Mouse (Mus musculus) bone marrow, adult 2 months (tissue): ENCODE results near the gene Zfp408. TPM values are rescaled to one million over a fixed set of nuclear protein-coding genes. Genes with fewer than 3 reads are reported as not detected.

Source experiments
- H3K27ac ChIP-seq: fragments of 200-500 bp; 2 replicates; pipeline ENCODE4 v1.5.1; 2012; ENCODE audit warnings: low read depth, mild to moderate bottlenecking, control low read depth, inconsistent platforms, low read length; ENCODE audit not compliant: control insufficient read depth, poor library complexity, insufficient read depth
- H3K4me1 ChIP-seq: fragments of 200-500 bp; 2 replicates; pipeline ENCODE4 v1.6.1; 2011; ENCODE audit warnings: low read length; ENCODE audit not compliant: control insufficient read depth, insufficient read depth
- H3K4me3 ChIP-seq: fragments of 200-500 bp; replicated peaks from 2 replicates; pipeline ENCODE3; 2011; ENCODE audit warnings: mild to moderate bottlenecking, low read depth, low read length, control low read depth; ENCODE audit not compliant: control insufficient read depth
- CTCF ChIP-seq: fragments of 200-500 bp; IDR thresholded peaks from 2 replicates; pipeline ENCODE4 v1.5.1; 2011; ENCODE audit warnings: low read length, control low read depth; ENCODE audit not compliant: control insufficient read depth, insufficient read depth
- POLR2A ChIP-seq: fragments of 200-500 bp; IDR thresholded peaks from 2 replicates; pipeline ENCODE4 v1.6.1; 2011; ENCODE audit warnings: low read depth, mild to moderate bottlenecking, control low read depth, low read length, borderline replicate concordance; ENCODE audit not compliant: control insufficient read depth
- WGBS: fragments of 180-500 bp; shearing (Covaris S2); methylation state at CpG from one replicate; pipeline ENCODE4 v1.1.7; 2018; 5-methylcytosine and 5-hydroxymethylcytosine counted together
- polyA plus RNA-seq: library from polyadenylated mRNA; stranded (reverse); fragments of >200 nt; gene quantifications from 2 replicates; pipeline ENCODE4 v1.2.4, GENCODE M21; 2011; ENCODE audit warnings: low replicate concordance; ENCODE audit not compliant: missing spikeins, insufficient read depth, insufficient read length

The Zfp408 gene
- polyA plus RNA-seq, 1 experiment = 6.9 TPM

GRCm38 (mm10) chr2:91676420-91676819 is 26.8 kb upstream of the Zfp408 start:
- H3K27ac ChIP-seq = no peak overlapping the region
- 76% methylated on average over 2 of the region's 2 CpGs for WGBS
- no peak overlapping the region for H3K4me3 ChIP-seq

GRCm38 (mm10) chr2:91674895-91675294 is 25.3 kb upstream of the Zfp408 start:
- Histone ChIP-seq H3K27ac (no peak overlapping the region), H3K4me3 (no peak overlapping the region), H3K4me1 (no peaks in the 10 kb centered on the region)
- WGBS = 84% methylated on average over 5 of the region's 5 CpGs
- no peak for TF ChIP-seq CTCF

More at GRCm38 (mm10) chr2:91676420-91676819, 26.8 kb upstream of the Zfp408 start:
- TF ChIP-seq CTCF = no peak
- H3K4me1 ChIP-seq = no peaks in the 10 kb centered on the region

GRCm38 (mm10) chr2:91673587-91673986 is 24.0 kb upstream of the Zfp408 start:
- TF ChIP-seq CTCF (no peak), POLR2A (no peak)
- no peak overlapping the region for H3K27ac ChIP-seq
- 92% methylated on average over 2 of the region's 2 CpGs for WGBS
- no peak overlapping the region for H3K4me3 ChIP-seq
- no peaks in the 10 kb centered on the region for H3K4me1 ChIP-seq

GRCm38 (mm10) chr2:91670038-91670437 is 20.4 kb upstream of the Zfp408 start:
- TF ChIP-seq POLR2A (no peak), CTCF (no peak)
- Histone ChIP-seq H3K27ac (no peak overlapping the region), H3K4me3 (no peak overlapping the region), H3K4me1 (no peaks in the 10 kb centered on the region)
- WGBS = 87% methylated on average over 6 of the region's 6 CpGs

- 95% methylated on average over 8 of the region's 8 CpGs for WGBS
- TF ChIP-seq CTCF (no peak), POLR2A (no peak)
- Histone ChIP-seq H3K4me3 (no peak overlapping the region), H3K4me1 (no peaks in the 10 kb centered on the region), H3K27ac (no peak overlapping the region)
Measured at GRCm38 (mm10) chr2:91669326-91669725, 19.7 kb upstream of the Zfp408 start.

GRCm38 (mm10) chr2:91667747-91668146 is 18.2 kb upstream of the Zfp408 start:
- TF ChIP-seq CTCF (no peak), POLR2A (no peak)
- H3K27ac ChIP-seq = no peak overlapping the region
- no peaks in the 10 kb centered on the region for H3K4me1 ChIP-seq
- WGBS = 80% methylated on average over 2 of the region's 2 CpGs
- no peak overlapping the region for H3K4me3 ChIP-seq

GRCm38 (mm10) chr2:91666386-91666910 is 16.9 kb upstream of the Zfp408 start:
- no peak for TF ChIP-seq POLR2A
- no peak for TF ChIP-seq CTCF
- Histone ChIP-seq H3K27ac (no peak overlapping the region), H3K4me1 (no peaks in the 10 kb centered on the region), H3K4me3 (no peak overlapping the region)
- 89% methylated on average over 6 of the region's 6 CpGs for WGBS

- H3K4me1 ChIP-seq = no peaks in the 10 kb centered on the region
- no peak for TF ChIP-seq POLR2A
- no peak for TF ChIP-seq CTCF
- no peak overlapping the region for H3K27ac ChIP-seq
- H3K4me3 ChIP-seq = no peak overlapping the region
Measured at GRCm38 (mm10) chr2:91664780-91665179, 15.2 kb upstream of the Zfp408 start.

GRCm38 (mm10) chr2:91660981-91661380 is 11.4 kb upstream of the Zfp408 start:
- WGBS = 49% methylated on average over 6 of the region's 6 CpGs
- no peak overlapping the region for H3K4me3 ChIP-seq
- no peaks in the 10 kb centered on the region for H3K4me1 ChIP-seq
- no peak overlapping the region for H3K27ac ChIP-seq
- TF ChIP-seq POLR2A = no peak
- no peak for TF ChIP-seq CTCF

GRCm38 (mm10) chr2:91659657-91660056 is 10.1 kb upstream of the Zfp408 start:
- no peak overlapping the region for H3K27ac ChIP-seq
- no peaks in the 10 kb centered on the region for H3K4me1 ChIP-seq
- TF ChIP-seq CTCF (no peak), POLR2A (no peak)
- WGBS = 92% methylated on average over 8 of the region's 8 CpGs
- H3K4me3 ChIP-seq = no peak overlapping the region
